Mouse (Mus musculus) heart, adult 18-20 months (tissue): ENCODE data around the gene Insl6. TPM values are rescaled to one million over a fixed set of nuclear protein-coding genes. Genes with fewer than 3 reads are reported as not detected.

Experiments
- DNase-seq, 2 experiments: peaks; one replicate each; pipeline ENCODE4 v3.0.0; 2021 to 2022; ENCODE audit warnings: mixed read lengths in 1 of 2
- total RNA-seq, 2 experiments: library from RNA; stranded (reverse); gene quantifications; 2 replicates each; pipeline ENCODE4 v1.2.3; 2021

The Insl6 gene
- total RNA-seq, 2 experiments from 2014 or later = 0.40 to 0.72 TPM

DNA sequence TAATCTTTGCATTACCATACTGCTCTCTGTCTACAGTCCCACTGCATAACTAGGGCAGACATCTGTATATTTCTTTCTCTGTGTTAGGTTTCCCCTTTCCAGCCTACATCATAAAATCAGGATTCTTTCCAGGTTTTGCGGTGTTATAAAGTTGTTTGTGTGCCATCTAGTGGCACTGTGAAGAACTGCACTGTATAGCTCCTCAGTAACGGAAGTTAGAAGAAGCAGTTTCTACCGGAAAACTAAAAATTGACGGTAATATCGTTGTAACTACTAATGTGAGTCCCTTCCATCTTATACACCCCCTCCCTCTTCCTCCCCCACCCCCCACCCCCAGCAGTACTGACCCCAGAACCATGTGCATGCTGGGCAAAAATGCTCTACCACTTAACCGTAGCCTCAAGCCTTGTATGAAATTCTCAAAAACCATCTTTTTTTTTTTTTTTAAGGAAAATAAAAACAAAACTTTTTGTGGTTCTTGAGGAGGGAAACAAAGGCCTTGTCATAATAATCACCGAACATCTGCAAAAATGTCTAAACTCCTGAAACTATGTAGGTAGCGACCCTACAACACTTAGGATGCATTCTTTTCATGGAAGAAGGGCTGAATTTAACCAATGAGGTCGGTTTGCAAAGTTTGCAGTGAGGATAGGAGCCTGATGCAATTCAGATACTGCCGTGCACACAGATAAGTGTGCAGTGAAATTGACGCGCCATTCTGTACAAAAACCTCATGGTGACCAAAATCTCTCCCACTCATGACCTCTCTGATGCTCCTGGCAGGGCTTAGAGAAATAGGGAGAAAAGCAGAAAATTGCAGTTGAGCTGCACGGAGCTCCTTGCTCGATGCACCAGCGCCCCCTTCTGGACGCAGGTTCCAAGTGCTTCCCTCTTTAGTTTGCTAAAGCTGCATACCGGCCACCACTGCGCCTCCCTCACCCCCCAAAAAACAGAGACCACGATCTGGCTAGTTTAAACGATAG is 30.0 kb upstream of the Insl6 start:
- DNase-seq = peak; percentile 86 to 94

DNA sequence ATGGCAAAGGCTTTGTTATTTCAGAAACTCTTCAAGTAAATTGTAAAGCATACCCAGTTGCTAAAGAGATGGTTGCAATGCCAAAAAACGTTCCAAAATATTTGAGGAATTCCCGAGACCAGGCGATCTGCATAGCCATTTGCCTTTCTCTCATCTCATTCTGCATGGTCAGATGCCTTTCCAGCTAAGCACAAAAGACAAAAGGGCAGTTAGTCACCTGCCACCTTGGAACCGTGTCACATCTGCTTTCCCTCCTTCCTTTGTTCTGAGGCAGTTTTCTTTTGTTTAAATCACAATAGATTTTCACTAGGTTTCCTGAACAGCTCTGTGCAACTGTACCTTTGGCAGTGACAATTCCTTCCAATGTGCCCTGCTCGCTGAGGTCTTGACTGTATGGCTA is 25.8 kb upstream of the Insl6 start:
- DNase-seq = no peak

DNA sequence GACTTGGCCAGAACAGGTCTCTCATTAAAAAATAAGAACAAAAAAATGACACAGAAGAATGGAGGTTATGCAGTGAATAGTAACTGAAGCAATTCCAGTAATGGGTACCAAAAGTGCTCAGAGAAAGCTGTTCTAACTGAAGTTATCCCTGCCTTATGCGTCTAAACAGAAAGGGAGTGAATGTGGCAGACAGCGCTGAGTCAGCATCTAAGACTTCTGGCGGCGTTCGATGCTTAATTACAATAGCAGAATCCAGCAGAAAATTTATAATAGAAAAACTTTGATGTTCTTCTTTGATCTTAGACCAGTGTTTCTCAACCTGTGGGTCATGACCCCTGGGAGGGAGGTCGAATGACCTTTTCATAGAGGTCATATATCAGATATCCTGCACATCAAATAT is 20.5 kb upstream of the Insl6 start:
- DNase-seq = no peak

DNA sequence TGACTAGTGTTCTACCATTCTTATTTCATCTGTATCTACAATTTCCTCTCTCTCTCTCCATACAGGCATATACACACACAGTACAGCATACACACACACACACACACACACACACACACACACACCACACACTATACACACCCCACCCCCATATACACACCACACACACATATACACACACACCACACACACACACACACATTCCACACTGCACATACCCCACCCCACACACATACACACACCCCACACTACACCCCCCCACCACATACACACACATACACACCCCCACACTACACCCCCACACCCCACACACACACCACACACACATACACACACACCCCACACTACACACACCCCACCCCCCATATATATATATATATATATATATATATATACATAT is 19.7 kb upstream of the Insl6 start:
- DNase-seq = no peak

DNA sequence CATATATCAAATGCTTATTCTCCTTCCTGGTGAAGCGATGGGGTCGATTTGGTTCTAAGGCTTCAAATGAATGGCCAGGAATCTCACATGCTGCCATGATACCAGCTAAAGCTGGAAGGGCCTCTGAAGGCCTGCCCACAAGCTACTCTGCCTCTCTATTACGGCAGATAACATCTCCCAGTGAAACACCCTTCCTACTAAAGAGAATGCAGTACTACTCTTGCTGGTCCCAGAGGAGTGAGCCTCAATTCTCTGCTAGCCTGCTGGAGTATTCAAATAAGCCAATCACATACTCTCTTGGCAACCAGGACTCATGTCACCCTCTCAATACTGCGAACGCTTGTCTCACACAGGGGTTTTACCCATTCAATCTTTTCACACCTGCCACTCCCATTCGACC is 17.1 kb upstream of the Insl6 start:
- no peak for DNase-seq

DNA sequence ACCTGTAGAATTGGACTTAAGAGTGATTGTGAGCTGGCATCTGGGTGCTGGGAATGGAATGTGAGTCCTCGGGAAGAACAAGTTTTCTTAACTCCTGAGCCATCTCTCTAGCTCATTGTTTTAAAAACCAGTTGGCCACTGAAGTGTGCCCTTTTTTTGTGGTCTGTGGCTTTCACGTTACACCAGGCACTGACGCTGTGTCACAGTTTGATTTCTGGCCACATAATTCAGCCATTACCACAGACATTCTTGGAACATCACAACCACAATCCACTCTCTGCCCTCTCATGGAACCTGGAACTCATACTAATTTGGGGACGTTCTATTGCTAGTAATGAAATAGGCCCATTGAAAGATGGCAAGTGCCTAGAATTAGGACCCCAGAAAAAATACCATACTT is 15.9 kb upstream of the Insl6 start:
- no peak for DNase-seq

DNA sequence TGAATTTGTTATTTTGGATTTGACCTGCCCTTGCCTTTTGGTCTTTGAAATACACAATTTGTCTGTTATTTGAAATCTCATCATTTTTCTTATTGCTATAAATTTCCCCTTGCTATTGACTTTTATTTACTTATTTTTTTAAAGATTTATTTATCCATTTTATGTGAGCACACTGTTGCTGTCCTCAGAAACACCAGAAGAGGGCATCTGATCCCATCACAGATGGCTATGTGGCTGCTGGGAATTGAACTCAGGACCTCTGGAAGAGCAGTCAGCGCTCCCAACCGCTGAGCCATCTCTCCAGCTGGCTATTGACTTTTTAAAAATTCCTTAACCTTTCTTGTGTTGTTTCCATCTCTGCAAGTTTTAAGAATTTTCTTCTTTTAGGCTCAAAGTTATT is 11.5 kb upstream of the Insl6 start:
- no peak for DNase-seq

DNA sequence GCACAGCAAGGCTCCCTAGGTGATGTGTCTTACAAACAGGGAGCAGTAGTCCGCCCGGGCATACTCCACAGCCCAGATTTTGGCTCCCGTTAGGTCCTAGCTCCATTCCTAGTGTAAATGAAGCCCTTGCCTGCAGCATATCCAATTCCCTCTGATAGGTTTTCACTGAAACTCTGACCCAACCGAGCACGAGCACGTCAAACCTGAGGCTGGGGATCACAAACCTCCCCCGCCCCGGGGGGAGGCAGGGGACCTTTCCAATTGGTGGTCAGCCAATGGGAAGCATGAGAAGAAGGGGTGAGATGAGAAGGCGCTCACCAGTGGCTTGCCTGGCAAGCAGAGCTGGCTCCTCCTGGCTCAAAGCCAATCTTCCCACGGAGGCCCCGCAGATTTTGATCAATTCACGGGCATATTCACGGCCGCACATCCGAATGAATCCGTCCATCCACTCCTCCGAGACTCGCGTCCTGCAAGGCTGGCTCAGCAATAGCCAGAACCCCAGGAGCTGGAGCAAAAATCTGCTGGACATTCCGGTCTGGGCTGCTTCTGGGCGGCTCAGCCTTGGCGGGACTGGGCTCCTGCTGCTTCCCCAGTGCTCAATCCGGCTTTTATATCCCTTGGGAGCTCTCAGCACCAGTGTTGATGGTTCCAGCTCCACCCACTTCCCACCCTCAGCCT is 9.1 kb upstream of the Insl6 start, which contains the start of gene Rln1:
Rln1 (minus strand) TSS at position 603 of the 678 bp plus-strand sequence.
- DNase-seq = peak; percentile 14 to 29

DNA sequence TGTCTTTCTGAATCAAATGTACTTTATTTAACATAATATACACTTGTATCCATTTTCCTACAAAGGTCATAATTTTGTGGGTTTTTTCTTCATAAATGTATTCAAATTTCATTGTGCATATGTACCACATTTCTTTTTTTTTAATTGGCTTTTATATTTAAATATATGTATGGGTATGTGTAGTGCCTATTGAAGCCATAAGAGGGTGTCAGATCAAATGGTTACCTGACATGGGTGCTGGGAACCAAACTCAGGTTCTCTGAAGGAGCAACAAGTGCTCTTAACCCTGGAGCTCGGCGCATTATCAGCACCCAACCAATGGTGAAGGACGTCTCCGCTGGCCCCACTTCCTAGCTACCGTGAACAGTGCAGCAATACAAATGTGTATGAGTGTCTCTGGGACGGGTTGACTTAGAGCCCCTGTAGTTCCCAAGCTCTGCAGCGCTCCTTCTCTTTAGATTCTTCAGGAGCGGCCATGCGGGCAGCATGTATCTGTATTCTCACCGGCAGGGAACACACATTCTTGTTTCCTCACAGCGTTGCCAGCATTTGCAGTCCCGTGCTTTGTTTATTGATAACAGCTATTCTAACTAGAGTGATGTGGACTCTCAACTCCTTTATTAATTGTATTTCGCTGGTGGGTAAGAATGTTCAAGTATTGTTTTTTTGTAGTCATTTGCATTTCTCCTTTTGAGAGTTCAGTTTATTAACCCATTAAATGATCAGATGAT is 1.8 kb upstream of the Insl6 start:
- no peak for DNase-seq

DNA sequence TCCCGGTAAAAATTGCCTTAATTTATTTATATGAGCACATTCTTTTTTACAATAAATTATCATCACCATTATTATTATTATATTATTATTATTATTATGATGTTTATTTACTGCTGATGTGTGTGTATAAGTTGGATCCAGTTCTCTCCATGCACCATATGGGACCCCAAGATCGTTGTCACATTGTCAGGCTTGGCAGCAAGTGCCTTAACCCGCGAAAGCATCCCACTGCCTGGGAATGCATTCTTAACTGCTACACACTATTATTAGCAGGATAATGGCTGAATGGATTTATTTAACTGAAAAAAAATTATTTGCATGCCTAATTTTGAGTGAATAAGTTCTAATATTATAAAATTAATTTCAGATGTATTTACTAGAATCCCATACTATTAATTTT is 1.2 kb upstream of the Insl6 start:
- no peak for DNase-seq

DNA sequence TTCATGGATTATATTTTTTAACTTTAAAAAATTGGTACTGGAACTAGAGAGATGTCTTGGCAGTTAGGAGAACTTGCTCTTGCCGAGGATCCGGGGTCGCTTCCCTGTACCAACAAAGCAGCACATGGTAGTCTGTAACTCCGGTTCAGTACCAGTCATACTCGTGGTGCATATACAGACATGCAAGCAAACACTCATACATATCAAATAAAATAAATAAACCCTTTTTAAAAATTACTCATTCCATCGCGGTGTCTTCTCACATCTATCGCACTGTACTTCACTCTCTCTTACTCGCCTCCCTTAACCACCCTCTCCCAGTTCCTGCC is 660 bp upstream of the Insl6 start:
- DNase-seq = no peak

DNA sequence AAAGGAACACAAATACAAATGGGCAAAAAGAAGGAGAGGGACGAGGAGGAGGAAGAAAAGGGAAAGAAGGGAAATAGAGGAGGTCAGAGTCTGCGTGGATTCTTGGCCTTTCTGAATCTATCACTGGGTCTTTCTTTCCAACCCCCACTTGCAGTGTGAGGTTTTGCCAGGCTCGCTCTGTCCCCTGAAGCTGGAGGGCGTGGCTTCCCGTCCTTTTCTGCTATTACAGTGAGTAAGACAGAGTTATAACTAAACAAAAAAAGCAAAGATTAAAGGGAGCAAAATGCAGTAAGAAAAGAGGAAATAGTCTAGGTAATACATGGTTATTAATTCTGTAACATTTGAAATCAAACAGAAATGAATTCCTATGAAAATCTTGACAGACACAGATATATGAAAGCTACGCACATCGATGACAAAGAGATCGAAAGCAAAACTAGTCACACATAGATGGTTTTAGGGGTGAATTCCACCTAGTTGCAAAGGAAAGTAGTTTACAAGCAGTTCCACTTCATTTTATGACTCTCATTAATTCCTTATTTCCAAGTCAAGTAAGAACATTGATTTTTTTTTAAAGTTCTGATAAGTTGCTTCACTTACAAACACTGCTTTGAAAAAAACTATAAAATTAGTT is 1.6 kb downstream of the Insl6 start:
- DNase-seq = no peak

DNA sequence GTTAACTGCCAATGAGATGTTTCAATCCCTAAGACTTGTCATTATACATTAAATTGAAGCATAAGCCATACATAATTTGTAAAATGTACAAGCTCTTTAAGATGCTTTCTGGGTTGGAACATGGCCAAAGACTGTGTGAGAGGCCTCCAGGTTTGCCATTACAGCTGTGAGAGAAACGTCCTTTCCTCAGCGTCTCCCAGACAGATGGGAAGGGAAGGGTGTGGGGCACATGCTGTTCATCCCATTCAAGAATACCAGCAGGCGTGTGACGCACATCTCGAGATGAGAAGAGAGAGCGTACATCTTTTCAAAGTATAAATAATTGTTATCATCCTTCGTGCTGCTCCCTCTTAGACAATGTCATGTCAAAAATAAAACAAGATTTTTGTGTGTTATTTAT is 12.5 kb downstream of the Insl6 start:
- DNase-seq = no peak

DNA sequence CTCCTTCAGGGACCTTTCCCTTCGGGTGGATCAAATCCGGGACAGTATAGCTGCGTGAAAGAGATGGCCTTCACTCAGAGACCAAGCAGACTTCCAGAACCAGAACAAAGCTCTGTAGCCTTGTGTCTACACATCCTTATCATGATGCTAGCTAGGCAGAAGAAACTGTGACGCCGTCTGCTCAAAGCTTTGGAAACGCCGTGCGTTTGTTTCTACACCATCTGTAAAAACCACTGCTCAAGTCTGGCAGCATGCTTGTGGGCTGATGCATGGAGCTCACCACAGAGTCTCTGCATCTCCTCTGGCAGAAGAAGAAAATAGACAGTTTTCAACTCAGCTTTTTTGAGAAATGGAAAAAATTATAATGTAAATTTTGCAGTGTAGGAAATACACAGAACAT is 13.4 kb downstream of the Insl6 start:
- DNase-seq = no peak

DNA sequence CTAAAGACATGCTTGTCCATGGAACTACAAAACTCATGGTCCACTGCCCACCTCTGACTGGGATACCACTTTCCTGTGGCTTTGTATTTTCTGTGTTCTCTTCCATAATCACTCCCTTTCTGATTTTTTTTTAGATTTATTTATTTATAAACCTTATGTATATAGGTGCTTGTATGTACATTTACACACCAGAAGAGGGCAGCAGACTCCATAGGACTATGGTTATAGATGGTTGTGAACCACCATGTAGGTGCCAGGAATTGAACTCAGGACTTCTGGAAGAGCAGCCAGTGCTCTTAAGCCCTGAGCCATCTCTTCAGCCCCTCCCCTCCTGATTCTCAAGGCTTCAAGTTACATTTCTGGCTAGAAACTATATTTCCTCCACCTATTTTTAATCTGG is 16.3 kb downstream of the Insl6 start:
- DNase-seq = no peak

DNA sequence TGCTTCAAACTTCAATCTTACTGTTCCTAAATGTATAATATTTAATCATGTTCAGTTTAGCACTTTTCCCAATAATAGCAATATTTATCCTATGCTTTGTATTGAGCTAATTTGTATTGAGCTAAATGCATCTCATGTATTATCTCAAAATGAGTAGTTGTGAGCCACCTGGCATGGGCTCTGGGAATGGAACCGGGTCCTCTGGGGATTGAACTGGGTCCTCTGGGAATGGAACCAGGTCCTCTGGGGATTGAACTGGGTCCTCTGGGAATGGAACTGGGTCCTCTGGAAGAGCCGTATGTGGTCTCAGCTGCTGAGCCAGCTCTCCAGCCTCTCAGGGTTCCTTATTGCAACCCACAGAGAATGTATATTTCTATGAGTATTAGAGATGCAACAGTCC is 23.0 kb downstream of the Insl6 start:
- no peak for DNase-seq

DNA sequence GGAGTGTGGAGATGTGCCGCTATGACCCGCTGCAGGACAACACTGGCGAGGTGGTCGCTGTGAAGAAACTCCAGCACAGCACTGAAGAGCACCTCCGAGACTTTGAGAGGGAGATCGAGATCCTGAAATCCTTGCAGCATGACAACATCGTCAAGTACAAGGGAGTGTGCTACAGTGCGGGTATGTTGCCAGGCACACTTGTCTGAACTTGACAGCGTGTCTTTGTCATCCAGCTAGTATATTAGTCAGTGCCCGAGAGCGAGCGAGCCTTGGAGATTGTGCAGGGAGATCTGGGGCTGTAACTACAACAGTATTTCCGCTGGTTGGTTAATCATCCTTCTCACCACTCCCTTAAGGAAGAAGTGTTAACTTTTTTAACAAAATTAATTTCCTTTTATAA is 24.2 kb downstream of the Insl6 start:
- DNase-seq = no peak

DNA sequence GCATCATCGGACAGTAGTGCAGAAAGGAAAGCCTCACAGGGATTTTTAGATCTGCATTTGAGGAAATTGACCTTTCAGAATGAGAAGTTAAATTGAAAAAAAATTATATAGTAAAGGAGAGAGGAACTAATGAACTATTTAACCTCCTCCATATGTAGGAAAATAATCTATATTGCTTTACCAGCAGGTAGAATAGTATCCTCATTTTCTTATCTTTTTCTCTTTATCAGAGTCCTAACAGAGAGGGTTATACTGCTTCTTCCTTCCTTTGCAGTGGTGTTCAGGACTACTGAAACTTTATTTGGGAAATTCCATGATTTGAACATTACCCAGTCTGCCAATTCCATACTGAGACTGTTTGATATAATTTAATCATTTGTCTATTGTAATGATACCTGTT is 27.8 kb downstream of the Insl6 start:
- no peak for DNase-seq

DNA sequence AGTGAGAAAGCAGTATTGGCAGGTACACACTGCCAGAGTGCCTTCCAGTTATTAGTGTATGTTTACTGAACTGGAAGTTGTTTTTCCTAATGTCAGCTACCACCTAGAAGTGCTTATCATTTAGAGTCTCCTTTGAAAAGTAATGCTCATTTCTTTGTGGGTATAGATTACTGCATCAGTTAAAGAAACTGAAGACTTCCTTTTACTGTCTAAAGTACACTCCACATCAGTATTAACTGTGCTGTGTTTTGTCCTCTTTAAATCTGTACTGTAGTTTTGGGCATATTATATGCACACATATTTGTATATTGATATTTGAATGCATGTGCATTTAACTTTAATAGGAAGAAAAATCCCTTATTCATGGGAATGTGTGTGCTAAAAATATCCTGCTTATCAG is 29.0 kb downstream of the Insl6 start:
- DNase-seq = no peak

DNA sequence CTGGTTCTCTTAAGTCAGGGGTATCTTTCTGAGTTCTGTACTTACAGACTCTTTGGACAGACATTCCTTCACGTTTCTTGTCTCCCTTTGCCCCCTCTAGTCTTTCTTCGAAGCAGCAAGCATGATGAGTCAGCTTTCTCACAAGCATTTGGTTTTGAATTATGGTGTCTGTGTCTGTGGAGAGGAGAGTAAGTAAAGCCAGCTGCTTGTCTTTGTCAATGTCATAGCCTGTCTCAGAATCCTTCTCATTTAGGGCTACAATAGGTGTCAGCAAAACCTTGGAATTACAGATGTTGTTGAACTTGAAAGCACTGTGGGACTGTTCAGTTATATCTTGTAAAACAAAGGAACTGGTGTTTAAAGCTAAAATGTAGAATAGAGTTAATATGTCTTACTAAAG is 30.4 kb downstream of the Insl6 start:
- no peak for DNase-seq

DNA sequence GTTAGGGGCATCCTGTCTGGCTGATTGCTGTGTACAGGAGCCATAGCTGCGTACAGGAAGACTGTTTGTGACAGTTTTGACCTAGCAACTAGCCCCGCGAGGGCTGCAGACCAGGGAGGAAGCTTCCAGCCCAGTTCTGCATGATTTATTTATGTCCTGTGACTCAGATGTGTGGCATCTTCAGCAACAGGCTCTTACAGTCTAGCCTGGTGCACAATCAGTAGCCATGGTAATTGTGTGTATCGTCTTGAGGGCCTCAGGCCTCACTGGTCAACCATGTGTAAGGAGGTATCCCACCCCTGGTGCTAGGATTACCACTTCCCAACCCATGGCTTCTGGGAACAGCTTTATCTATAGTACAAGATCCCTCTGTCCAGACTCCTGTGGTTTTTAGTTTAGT is 32.6 kb downstream of the Insl6 start:
- DNase-seq = no peak

DNA sequence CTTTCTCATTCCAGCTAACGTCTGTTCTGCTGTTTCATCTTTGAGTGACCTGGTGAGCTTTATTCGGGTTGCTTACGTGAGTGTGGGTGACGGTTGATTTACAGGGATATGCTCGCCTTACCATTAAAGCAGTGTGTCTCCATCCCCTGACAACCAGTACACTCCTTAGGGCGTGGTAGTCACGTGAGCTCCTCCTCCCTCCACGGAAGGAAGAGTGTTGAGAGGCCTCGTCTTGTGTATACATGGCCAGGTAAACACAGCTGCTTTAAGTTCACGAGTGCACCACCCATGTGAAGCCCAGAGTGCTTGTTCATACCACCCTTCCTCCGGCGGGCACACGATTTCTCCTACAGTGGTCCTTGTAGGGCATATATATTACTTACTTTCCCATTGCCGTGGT is 33.6 kb downstream of the Insl6 start:
- no peak for DNase-seq

DNA sequence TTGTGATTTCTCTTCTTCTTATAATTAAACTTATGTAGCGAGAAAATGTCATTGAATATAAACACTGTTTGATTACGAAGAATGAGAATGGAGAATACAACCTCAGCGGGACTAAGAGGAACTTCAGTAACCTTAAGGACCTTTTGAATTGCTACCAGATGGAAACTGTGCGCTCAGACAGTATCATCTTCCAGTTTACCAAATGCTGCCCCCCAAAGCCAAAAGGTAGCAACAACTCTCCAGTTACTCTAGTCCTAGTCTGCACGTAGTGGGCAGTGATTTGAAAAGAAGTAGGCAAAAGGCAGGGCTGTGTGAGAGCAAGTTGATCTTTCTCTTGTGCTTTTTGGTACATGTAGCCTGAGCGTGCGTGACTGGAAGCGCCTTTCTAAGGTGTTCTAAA is 37.3 kb downstream of the Insl6 start:
- no peak for DNase-seq
